Mouse (Mus musculus) right cerebral cortex, postnatal 25 days (tissue): Measurements from ENCODE around the gene Gm21936.
"Not testable (repeated sequence)": the region's sequence is repeated elsewhere in the genome, so short reads cannot be mapped to it uniquely, and the experiment has no call there.

Experiments used
- DNase-seq: peaks from one replicate; pipeline ENCODE4 v3.0.0; 2022

Gm21936 gene

GRCm38 (mm10) chr12:87795212-87795611, at the start of gene Gm21936:
Gene Gm21936 (plus strand): TSS chr12:87795512.
- not testable (repeated sequence) for DNase-seq

GRCm38 (mm10) chr12:87775655-87776054, 19.7 kb upstream of the Gm21936 start, which contains the start of gene Gm21319:
Gene Gm21319 (minus strand): TSS chr12:87775755.
- DNase-seq = not testable (repeated sequence)

- not testable (repeated sequence) for DNase-seq
These were observed 2.7 kb downstream of the Gm21936 start for GRCm38 (mm10) chr12:87797971-87798370.

DNA sequence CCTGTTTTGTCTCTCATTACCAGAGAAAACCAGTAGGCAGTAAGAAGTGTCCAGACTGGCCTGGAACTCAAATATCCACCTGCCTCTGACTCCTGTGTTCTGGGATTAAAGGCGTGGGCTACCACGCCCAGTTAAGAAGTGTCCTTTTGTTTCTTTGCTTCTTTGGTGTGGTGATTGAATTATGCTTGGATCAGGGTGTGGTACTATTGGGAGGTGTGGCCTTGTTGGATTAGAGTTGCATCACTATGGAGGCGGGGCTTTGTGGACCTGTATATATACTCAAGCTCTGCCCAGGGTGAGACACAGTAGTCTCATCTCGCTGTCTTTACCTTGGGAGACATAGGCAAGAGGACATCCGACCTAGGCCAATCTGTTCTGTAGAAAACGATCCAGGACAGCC, 21.0 kb downstream of the Gm21936 start, which contains the start of gene BB287469:
TSS of gene BB287469 (plus strand) at position 301 of the 400 bp plus-strand sequence.
- DNase-seq = not testable (repeated sequence)

GRCm38 (mm10) chr12:87842239-87842638, 46.9 kb downstream of the Gm21936 start, which contains the start of gene Gm2001:
Gene Gm2001 (minus strand): TSS chr12:87842339.
- DNase-seq = not testable (repeated sequence)
